Mouse (Mus musculus) stomach, postnatal 0 days (tissue): ENCODE measurements at regions not wholly inside any gene's neighbourhood (a gene's known extent, or its start where the extent isn't known, plus 50 kb on each side); places are given as distances from the start of the nearest gene placed in this dataset.

Source experiments
- CTCF ChIP-seq: IDR thresholded peaks from 2 replicates; pipeline ENCODE4 v1.5.1; 2016; ENCODE audit warnings: antibody characterized with exemption, low read depth, mild to moderate bottlenecking, moderate library complexity
- EP300 ChIP-seq: optimal IDR thresholded peaks from 2 replicates; pipeline ENCODE3; 2016; ENCODE audit warnings: antibody characterized with exemption

- TF ChIP-seq EP300 = no peak
- no peak for TF ChIP-seq CTCF
Observed at GRCm38 (mm10) chr6:84270518-84271165, 262.3 kb downstream of the Dysf start.
